Mouse (Mus musculus): Measurements from ENCODE around the gene Zfp941.

Gene Zfp941

DNA sequence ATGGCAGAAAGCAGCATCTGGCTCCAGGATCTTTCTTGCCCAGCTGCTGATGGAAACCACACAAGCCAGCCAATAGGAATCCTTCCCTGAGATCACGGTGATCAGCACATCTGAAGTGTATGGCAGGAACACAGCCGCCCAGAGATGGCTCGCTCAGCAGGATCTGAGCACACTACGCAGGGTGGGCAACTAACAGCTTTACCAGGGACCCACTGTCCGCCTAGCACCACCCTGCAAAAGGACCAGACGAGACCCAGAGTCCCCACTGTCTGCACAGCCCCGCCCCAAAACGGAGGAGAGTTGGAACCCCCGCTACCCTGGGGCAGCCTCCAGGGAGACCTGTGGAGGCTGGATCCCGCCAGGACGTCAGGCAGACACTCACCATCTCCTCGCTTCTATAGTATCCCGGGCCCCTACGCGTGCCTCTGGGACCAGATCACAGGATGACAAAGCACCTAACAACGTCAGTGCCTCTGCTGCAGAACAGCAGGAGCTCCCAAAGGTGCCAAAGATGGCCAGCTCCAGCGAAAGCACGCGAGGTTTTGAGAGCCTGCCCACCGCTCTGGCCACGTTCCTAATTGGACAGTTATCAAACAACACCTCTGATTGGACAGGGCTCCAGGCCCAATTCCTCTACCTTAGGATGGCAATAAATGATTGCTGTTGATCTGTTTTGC, at the start of gene Zfp941:
Zfp941 (minus strand) TSS at position 526 of the 677 bp plus-strand sequence.
- DNase-seq (ENCODE audit: low spot score), result peak; percentile 48

DNA sequence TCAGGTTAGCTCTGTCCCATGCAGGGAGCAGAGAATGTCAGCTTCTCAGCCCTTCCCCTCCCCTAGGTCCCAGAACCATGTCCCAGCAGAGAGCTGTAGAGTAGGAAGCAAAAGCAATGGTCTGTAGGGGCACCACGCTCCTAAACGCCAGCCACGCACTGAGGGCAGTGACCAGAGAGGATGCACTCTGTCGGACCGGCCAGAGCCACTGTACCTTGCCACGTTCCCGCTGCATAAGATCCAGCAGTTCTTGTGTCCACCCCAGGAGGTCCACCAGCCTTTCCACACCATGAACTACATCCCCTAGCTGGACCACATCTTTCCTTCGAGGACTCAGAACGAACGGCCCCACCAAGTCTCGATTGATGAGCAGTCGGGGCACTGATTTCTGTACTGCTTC, 42.8 kb upstream of the Zfp941 start:
- no peak for DNase-seq (ENCODE audit: low spot score)

DNA sequence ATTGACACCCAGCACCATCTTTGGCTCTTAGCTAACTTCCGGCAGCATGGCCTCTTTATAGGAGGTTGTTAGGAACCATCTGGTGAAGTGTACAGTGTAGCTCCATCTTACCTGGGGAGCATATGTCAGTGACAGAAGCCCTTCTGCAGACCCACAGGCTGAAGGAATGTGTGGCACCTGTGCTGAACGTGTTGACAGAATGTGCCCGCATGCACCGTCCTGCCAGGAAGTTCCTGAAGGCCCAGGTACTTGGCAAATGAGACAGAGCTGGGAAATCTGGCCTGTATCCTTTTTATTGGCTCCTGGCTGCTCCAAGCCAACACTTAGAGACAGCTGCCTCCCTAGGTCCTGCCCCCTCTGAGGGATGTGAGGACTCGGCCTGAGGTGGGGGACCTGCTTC, 38.8 kb upstream of the Zfp941 start:
- no peak for DNase-seq (ENCODE audit: low spot score)

DNA sequence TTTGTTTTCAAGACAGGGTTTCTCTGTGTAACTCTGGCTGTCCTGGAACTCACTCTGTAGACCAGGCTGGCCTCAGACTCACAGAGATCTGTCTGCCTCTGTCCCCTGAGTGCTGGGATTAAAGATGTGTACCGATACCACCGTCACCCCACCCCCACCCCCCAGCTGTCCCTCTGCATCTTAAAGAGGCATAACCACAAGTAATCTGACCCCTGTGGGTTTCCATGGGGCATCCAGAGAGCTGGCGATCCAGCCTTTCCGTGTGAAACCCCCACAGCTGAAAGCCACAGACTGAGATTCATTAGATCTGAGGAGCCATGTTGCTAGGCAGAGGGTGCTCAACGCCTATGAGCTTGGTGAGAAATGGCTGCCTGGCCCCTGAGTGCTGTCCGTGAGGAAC, 38.0 kb upstream of the Zfp941 start:
- no peak for DNase-seq (ENCODE audit: low spot score)

DNA sequence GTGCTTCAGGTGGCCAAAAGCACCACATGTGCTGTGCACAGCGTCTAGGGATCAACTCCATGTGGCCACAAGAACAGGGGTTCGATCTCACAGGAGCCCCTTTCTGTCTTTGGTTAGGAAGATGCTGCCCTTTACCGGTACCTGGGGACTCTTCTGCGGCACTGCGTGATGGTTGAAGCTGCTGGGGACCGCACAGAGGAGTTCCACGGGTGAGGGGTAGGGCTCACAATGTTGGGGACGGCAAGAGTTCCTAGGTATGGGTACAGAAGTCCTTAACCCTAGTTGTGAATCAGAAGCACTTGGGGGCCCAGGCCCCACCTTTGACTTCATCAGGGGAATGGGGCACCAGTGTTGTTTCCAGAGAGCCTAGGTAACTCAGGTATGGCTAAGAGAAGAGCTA, 36.8 kb upstream of the Zfp941 start:
- DNase-seq (ENCODE audit: low spot score), result no peak

DNA sequence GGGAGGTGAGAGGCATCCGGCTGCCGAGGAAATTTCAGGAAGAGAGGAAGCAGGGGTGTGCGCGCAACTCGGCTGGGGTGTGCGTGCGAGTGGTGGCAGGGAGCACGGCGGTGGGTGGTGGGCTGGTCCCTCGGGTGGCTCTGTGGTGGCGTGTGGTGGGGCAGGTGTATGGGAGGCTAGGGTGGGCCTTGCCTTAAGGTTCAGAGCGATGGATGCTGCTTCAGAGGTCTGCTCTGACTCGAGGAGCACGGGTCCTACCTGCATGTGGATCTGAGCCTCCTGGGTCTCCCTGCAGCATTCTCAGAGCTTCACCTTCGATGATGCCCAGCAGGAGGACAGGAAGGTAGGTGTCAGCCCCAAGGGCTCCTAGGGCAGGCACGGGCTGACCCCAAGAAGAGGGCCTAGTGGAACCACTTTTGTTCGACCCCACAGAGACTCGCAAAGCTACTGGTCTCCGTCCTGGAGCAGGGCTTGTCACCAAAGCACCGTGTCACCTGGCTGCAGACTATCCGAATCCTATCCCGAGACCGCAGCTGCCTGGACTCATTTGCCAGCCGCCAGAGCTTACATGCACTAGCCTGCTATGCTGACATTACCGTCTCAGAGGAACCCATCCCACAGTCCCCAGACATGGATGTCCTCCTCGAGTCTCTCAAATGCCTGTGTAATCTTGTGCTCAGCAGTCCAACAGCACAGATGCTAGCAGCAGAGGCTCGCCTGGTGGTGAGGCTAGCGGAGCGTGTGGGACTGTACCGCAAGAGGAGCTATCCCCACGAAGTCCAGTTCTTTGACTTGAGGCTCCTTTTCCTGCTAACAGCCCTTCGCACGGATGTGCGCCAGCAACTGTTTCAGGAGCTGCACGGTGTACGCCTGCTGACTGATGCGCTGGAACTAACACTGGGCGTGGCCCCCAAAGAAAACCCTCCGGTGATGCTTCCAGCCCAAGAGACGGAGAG, 35.9 kb upstream of the Zfp941 start, which contains the start of gene Bet1l:
Bet1l (minus strand) TSS at position 28 of the 956 bp plus-strand sequence.
- DNase-seq (ENCODE audit: low spot score), result no peak

DNA sequence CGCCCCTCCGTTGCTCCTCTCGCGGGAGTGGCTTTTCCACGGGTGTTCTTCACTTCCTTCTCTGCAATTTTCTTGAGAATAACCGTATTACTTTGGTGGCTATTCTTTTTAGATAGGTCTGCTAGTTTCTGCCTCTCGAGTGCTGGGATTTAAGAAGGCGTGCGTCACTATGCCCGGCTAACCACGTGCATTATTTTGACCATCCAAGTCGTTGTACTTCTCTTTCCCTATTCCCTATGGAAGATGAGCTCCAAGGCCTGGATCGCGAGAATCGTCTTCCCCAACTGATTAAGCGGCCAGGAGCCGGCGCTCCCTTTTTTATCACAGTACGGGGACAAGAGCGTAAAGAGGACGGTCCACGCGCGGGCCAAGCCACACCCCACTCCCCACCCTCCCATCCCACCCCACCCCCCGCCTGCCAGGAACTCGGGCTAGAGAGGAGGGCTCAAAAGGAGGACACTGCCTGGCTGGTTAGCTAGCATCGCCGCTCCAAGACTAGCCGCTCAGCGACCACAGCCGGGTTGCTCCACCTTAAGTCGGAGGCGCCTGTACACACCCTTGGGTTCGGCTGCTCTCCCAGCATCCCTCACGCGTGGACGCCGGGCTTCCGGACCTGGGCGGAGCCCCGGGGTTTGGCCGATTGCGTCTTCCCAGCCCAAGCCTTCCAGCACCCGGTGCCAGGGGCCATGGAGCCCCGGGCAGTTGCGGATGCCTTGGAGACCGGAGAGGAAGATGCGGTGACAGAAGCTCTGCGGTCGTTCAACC, 35.0 kb upstream of the Zfp941 start, which contains the start of gene Ric8a:
Ric8a (plus strand) TSS at position 173 of the 765 bp plus-strand sequence.
- DNase-seq (ENCODE audit: low spot score), result peak; percentile 85

DNA sequence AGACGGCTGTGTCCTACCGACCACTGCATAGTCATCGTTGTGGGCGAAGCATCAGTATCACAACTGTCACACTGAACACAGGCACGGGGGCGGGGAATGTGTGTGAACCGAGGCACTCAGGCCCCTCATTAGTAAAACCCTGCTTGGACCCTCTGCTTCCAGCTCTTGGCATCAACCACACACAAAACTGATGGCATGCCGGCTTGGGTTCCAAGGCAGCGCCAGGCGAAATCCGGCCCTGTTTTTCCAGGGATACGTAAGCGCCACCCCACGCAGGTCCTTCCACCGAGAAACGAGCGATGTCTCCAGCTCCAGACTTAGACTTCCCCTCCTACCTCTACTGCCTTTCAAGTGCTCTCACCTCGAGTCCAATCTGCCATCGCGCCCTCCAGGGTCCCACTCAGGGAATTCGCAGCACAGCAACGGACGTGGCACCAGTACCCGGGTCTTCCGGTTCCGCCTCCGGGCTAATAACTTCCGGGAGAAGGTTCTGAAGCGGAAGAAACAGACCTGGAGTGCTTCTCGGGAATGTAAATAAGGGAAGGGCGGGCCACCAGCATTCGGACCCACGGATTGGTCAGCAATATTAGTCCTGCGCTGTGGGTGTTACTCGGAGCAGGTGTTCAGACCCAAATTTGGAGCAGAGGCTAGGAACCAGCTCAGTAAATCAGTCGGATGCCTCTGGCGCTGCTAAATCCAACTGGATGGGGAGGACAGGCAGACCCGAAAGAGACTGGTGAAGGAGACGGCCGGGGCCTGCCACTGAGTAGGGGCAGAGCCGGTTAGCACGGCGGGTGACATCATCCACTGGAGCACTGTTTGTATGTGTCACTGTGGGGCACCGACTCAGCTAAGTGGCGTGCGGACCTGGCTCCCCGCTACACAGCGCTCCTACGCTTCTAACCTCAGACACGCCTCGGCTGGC, 34.1 kb upstream of the Zfp941 start, which contains the start of gene Gm45785:
Gm45785 (minus strand) TSS at position 472 of the 925 bp plus-strand sequence.
- peak; percentile 86 for DNase-seq (ENCODE audit: low spot score)

DNA sequence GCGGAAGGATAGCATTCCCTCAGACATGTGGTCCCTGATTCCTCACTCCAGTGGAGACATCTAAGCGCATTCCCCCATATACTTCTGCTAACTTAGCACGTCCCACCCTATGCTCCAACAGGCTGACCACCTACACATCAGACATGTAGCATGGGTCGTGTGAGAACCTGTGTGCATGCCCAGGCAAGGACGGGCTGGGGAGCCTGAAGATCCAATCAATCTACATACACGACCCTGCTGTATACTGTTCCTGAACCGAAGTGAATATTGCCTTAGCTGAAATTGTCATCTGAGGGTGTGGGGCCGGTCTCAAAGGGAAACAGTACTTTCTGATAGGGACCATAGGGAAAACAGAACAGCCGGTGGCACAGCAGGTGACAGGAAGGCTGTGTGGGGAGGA, 33.2 kb upstream of the Zfp941 start:
- no peak for DNase-seq (ENCODE audit: low spot score)

DNA sequence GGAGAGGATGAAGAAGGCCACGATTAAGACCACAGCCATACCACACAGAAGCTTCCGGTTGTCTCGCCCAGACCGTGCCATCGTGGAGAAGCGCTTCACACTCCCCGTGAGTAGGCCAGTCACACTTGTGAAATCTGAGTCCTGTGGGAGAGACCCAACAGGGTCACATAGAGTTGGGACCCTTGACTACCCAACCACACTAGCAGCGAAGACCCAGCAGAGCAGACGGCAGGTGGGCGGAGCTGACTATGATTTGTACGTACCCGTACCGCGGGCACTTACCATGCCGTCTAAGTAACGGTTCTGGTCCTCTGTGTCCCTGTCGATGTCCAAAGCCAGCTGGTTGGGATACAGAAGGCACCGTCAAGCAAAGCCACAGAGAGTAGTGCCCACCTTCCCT, 32.5 kb upstream of the Zfp941 start:
- no peak for DNase-seq (ENCODE audit: low spot score)

DNA sequence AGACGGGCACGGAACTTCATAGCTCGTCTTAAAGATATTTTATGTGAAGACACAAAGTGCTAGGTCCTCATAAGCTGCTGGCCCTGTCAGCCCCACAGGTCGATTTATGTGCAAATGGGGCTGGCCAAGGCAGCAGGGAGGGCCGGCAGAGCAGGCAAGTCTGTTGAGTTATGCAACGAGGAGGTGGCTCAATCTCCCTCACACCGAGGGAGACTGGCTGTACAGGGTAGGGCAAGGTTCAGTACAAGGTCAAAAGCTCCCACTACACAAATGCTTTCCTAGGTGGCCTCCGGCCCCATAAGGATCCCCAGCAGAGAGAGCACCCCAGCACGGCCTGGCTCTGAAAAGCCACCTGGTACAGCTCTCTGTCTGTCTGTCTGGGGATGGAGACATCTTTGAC, 31.4 kb upstream of the Zfp941 start:
- no peak for DNase-seq (ENCODE audit: low spot score)

DNA sequence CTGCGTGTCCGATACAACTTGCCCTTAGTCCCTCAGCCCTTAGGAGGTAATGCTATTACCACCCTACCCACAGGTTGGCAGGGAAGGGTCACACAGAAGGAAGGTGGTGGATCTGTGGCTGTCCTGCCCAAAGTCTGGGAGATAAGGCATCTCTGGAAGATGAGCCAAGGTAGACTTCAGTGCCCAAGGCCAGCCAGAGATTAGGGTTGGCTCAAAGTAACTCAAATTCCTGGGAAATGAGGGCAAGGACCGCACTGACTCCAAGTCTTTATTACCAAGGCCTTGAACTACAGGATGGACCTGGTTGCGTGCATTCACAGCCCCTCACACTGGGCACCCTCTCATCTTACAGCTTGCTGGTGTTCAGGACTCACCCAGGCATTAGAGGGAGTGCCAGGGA, 29.9 kb upstream of the Zfp941 start:
- DNase-seq (ENCODE audit: low spot score), result no peak

DNA sequence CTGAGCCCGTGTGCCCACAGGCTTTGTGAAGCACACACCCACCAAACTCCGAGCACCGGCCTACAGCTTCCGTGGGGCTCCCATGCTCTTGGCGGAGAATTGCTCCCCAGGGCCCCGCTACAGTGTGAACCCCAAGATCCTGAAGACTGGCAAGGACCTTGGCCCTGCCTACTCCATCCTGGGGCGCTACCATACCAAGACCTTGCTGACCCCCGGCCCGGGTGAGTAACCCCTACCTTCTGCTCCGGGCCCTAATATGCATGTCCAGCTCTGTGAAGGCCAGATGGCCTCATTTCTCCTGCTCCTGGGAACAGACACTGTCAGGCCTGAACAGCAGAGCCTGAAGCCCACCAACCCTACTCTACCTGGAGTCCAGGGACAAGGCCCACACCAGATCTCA, 26.6 kb upstream of the Zfp941 start:
- DNase-seq (ENCODE audit: low spot score), result no peak

DNA sequence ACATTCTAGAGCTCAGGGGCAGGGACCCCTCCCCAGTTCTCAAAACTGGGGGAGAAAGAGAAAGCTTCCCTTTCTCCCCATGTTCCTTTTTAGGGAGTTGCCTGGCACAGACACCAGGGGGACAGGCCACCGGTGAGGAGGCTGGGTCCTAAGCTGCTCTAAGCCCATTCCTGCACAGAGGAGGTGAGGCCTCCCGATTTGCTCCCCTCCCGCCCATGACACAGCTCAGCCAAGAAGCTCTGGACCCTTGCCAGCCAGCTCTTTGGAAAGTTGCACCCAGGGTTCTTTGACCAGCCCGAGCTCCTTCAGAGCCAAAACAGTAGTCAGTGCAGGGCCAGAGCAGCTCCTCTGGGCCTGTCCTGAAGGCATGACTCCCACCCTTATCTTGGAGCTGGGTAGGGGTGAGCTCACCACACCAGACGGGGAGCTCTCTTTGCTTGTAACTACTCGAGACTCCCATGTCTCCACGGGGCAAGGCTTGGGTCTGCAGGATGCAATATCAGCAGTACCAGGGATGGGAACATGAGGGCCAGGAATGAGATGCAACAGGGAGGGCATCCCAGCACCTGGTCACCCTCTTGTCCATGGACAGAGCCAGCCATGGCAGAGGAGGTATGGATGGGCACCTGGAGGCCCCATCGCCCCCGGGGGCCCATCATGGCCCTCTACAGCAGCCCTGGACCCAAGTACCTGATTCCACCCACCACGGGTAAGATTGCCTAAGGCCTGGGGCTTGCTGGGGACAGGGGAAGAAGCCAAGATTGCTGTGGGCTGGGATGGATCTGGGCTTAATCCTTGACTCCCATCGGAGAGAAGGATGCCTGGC, 26.0 kb upstream of the Zfp941 start, which contains the start of gene Odf3:
Odf3 (plus strand) TSS at position 51 of the 826 bp plus-strand sequence.
- no peak for DNase-seq (ENCODE audit: low spot score)

DNA sequence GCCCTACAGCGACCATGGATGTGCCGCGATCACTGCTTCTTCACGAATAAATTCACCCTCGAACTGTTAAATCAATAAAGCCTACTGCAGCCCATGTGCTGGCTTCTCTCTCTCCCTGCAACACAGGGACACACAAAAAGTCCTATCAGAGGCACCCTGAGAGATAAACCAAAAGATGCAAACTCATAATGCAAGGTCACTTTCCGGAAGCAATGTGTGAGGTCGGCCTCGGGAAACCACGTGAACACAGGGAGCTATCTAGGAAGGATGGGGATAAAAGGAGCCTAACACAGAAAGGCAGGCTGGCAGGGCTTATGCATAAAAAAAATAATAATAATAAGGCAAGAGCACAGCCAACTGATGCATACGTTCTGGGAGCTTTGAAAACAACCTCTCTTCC, 24.7 kb upstream of the Zfp941 start:
- DNase-seq (ENCODE audit: low spot score), result no peak

DNA sequence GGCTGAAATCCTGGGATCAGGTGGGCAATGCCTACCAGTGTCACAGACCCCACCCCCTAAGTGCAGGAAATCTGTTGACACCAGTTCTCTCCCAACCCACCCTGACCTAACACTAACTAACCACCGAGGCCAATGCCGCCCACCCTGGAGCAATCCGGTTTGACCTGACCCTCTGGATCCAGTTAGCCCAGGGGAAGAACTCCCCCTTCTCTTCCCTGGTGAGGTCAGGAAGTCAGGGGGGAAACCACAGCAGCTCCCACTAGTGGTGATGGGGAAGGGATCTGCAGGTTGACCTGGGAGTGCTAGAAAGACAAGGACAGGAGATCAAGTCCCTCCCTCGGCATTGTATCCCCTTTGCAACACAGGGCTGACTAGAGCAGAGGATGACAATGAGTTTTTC, 23.7 kb upstream of the Zfp941 start:
- no peak for DNase-seq (ENCODE audit: low spot score)

DNA sequence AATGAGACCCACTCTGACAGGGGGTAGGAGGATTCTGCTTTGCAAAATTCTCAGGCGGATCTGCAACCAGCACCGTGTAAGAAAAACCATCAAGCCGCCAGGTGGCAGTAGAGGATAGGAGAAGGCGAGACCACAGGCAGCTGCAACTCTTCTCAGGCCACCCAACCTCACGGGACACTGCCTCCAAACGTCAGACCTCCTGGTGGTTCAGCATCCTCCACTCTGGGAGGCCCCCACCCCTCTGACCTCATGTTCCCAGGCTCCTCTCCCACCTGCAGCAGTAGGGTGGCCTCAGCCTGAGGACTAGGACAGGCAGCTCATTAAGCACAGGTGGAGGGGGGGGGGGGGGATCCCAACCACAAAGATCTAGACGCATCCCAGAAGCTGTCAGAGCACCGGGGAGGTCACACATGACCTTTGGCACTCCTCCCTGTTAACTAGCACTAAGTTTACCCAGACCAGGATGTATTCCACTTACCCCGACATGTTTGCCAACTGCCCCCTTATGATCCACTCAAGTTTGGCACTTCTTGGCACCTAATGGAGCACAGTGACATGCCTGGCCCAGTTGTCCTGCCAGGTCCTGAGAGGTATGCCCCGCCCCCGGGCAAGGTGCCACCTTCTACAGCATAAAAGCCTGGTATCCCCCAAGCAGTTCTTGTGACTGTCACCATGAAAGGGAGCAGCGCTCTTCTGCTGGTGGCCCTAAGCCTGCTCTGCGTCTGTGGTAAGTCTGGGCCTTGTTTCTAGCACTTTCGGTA, 23.1 kb upstream of the Zfp941 start, which contains the start of gene Scgb1c1:
Scgb1c1 (plus strand) TSS at position 643 of the 761 bp plus-strand sequence.
- peak; percentile 56 for DNase-seq (ENCODE audit: low spot score)

DNA sequence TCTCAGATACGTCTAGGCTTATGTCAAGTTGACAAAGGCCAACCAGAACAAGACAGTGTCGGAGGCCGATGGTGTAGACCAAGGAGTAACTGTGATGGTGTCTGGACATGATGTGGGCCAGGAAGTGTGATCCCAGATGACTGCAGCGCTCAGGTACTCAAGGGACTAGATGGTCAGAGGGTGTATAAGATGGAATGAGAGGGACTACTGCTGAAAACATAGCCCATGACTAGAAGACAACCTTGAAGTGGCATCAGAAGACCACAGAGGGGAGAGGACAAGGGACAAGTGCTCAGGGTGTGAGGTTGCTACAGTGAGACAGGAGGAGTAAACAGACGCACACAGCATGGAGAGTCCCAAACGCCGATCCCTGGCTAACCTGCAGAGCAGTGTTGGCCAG, 21.8 kb upstream of the Zfp941 start:
- no peak for DNase-seq (ENCODE audit: low spot score)
